Mouse (Mus musculus): ENCODE measurements around the gene Fbxo10.
"Not testable (repeated sequence)": the region's sequence is repeated elsewhere in the genome, so short reads cannot be mapped to it uniquely, and the experiment has no call there.

The Fbxo10 gene

DNA sequence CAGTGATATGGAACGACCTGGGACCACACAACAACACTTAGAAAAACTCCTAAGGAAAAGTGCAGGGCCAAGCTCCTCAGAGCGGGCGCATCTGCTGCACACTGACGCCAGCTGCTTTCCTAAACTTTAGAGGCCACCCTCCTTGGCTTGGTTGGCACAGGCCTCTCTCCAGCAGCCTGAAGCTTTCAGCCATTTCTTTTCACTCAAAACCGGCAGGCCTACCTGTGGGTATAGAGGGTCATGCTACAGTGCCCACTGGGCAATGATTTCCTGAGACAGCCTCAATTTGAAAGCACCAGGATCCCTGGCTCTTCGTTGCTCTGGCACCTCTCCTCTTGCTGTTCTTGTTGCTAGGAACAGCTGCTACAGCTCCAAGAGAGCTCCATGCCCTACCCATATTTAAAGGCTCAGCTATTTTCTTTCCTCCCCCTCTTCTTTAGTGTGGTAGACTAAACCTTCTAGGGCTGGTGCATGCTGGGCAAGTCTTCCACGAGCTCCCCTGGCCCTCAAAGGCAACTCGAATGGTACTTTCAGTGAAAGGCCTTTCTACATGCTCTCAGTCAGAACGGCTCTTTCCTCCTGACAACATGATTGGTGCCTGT, 37.0 kb downstream of the Fbxo10 start:
- no peak for DNase-seq

DNA sequence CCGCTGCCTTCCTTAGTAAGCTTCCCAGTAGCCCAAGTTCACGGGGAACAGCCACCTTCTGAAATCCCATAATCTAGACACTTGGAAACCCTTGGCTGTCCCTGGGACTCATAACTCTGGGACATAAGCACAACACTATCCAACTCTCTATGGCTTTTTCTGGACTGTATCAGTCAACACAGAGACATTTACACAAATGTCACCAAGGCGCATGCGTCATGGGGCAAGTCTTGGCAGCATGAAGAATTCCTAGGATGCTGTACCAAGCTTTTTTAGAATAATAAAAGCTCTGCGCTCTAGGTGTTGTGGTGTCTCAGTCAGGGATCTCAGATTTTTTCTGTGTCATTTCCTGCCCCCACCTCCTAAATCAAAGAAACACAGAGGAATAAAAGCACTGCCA, 37.7 kb downstream of the Fbxo10 start:
- no peak for DNase-seq

DNA sequence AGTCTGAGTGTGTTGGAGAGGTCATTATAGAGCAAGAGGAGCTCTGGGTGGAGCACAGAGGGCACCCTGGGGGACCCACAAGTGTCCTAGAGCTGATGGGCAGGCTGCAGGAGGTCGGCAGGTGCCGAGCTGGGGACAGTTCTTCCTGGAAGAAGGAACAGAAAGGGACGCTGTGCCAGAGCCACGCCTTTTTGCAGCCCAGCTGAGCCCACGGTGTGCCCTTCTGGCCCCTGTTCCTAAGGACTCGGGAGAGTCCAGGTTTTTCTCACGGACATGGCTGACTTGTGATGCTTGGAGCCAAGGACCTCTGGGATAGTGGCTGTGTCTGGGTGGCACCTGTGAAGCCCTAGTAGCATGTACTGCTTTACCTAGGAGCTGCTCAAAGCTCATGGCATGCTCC, 43.6 kb downstream of the Fbxo10 start:
- no peak for DNase-seq

DNA sequence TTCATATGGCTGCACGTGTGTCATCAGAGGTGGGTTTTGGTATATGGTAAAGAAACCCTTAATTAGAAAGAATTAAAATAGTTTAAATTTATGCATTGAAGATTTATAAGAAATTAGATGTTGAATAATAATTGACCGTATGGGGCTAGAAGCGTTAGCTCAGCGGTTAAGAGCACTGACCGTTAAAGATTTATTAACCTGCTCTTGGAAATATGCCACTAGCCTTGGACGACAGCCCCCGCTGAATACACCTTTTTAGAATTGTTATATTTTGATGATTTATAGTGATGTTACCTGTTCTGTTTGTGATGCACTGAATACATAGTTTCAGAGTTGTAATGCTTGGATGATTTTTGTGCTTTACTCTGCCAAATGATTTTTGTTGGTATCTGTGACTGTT, 44.9 kb downstream of the Fbxo10 start:
- not testable (repeated sequence) for DNase-seq

DNA sequence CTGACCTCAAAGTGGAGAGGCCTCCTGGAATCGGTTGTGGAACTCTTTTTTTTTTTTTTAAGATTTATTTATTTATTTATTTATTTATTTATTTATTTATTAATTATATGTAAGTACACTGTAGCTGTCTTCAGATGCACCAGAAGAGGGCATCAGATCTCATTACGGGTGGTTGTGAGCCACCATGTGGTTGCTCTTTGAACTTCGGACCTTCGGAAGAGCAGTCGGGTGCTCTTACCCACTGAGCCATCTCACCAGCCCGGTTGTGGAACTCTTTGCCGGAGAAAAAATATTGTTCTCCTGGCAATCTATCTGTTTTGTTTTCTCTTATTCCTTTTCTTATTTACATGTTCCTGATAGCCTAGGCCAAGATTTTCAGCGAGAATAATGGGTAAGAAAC, 45.5 kb downstream of the Fbxo10 start:
- DNase-seq, result not testable (repeated sequence)

DNA sequence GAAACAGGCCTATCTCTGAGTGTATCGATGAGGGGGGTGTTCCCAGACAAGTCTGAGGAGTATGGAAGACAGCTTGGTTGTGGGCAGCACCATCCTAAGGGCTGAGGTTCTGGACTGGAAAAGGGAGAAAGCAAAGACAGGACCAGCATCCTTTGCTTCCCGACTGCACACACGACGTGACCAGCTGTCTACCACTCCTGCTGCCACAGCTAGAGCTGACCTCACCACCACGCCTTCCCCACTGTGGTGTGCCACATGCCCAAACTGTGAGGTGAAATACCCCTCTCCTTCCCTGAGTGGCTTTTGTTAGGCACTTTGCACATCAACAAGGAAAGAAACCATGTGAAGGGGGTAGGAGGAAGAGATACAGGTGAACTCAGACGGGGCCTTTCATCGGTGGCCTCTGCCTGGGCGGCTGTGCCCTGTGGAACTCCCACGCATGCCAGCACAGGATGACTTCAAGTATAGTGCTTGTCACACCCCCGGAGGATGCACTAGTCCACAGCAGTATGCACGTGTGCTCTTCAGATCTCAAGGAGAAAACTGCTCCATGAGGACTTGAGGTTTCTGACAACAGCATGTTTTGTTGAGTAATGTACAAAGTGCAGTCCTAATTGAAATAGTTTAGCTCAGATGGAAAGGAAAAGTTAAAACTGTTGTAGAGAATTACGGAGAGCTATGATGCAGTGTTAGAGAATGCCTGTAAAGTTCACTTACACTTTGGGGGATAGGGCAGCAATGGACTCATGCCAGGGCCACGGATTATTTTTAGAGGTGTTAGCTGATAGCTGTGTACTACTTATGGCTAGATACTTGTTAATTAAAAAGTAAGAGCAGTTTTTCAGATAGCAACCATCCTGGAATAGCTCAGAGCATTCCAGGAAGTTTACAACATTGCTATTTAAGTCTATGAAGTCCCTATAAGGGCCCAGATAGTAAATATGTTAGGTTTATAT, 46.7 kb downstream of the Fbxo10 start:
- DNase-seq, result no peak

DNA sequence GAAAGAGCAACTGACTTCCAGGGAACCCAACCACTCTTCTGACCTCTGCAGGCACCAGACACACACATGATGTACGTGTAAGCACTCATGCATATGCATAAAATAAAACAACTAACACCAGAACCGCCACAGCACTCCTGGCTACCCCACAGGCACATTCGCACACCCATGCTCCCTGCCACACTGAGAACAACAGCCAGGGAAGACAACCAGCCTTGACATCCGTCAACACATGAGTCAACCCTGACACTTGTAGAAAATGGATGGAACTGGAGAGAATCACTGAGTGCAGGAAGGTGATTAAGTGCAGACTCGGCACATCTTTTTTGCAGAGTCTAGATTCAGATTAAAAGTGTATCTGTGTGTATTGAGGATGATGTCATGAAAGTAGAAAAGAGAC, 47.8 kb downstream of the Fbxo10 start:
- no peak for DNase-seq

DNA sequence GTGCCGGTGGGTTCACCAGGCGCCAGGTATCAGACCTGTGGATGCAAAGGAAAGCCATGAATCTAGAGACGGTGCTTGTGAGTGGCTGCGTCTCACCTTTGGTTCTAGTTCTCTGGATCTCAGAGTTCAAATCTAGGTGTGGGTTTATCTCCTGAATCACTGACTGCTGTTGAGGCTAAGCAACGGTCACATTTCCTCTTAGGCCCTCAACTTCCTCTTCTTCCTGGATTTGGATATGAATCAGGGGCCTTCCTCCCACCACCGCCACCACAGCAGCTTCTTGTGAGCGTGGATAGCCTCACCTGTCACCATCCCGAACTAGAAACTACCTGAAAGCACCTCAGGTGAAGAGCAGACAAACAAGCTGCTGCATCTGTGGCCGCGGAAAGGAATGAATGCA, 48.4 kb downstream of the Fbxo10 start:
- DNase-seq, result no peak

DNA sequence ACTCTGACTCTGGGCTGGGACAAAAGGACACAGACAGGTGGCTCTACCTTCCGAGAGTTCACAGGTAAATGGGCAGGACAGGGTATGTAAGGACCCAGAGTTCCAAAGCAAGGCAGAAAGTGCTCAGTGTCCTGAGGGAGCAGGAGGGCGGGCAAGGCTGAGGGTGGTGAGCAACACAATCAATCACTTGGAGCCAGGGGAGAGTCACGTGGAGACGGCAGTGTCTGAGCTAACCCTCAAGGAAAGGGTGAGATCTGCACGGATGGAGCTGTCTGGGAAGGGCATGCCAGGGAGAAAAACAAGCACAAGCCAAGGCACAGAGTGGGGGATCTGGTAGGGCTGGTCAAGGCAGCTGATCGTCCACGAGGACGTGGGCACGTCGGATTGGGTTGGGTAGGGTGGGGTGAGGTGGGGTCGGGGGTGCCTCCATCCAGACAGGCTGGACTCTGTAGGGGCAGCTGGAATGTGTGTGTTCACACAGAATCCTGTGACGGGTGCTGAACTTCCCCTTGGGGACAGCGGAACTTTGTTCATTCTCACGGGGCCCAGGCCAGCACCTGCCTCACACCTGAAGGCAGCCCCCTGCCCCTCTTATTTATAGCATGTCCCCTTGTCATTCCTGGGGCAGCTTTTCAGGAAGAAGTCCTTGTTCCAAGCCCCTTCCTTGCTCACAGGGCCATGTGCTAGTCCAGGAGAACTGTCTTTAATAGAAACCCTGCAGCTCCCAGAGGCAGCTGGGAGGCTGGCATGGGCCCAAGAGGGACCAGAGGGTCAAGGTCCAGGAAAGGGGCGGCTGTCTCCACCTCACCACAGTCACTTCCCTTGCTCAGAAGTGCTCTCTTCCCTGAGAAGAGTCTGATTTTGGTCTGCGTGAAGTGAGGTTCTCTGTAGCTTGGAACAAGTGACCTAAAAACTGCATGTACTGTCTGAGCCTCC, 49.4 kb downstream of the Fbxo10 start:
- DNase-seq, result no peak

DNA sequence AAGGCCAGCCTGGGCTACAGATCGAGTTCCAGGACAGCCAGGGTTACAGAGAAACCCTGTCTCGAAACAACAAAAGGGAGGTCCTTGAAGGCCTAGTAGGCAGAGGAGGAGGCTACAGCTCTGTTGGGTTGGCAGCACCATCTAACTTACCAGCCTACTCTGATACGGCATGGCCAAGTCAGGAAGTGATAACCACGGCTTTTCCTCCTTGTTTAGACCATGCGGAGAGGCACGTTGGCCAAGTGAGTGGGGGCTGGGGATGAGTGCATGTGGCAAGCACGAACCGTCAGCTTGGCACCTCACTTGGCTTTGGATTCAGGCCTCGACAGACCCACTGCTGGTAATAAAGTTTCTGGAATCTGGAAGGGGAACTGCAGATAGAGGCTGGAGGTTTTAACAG, 51.8 kb downstream of the Fbxo10 start:
- DNase-seq, result no peak

DNA sequence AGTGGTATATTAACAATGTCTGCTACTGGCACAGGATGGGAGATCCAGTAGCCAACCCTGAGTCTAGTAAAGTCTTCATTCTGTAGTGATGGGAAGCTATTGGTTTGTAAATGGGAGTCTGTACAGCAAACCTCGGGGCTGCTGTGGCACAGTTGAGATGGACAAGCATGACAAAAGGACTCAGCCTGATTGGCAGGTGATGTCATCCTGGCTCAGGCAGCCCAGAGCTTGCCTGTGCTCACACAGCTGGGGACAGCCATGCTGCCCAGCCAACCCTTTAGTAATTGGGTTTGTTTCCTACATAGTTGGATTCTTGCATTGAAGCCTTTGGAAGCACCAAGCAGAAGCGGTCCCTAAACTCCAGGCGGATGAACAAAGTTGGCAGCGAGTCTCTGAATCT, 57.9 kb downstream of the Fbxo10 start:
- no peak for DNase-seq

DNA sequence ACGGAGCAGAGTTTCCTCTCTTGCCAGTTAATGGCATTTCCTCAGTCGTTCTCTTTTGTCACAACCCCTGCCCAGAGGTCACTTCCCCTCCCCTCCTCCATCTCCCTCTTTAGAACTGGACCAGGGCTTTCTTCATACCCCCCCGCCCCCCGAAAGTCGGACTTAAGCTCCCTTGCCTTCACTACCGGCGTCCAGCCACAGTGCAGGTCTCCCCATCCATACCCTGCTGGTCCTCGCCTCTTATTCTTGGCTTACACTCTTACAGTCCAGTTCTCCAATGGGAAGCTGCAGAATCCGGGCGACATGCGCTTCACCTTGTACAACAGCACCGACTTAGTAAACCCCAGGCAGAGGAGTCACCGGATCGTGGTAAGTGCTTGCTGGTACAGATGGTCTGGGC, 65.4 kb downstream of the Fbxo10 start:
- peak in 1 of 2 experiments; percentile 15 for DNase-seq

DNA sequence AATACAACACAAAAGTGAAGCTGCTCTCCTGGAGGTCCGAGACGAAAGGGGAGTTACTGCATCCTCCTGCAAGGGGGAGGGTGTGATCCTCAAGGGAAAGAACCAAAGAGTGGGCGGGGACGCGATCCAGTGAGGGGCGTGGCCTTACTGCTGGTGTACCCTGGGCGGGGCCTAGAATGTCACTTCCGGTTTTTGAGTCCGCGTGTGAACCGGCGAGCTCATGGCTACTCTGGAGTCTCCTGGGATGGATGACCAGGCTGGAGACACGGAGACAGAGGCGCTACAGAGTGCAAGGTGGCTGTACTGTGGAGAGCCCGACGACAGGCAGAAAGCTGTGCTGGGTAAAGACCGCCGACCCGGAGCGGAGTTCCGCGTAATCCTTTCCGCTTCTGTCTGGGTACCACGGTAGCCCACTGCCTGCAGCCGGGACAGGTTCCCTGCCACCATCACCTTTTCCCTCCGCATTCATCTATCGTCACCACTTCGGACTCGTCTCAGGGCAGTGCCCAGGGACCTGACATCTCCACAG, 65.9 kb downstream of the Fbxo10 start, which contains the start of gene Polr1e:
Gene Polr1e, plus strand, starts transcription at position 132 of the 529 bp plus-strand sequence.
- DNase-seq, result peak; percentile 86 to 91

DNA sequence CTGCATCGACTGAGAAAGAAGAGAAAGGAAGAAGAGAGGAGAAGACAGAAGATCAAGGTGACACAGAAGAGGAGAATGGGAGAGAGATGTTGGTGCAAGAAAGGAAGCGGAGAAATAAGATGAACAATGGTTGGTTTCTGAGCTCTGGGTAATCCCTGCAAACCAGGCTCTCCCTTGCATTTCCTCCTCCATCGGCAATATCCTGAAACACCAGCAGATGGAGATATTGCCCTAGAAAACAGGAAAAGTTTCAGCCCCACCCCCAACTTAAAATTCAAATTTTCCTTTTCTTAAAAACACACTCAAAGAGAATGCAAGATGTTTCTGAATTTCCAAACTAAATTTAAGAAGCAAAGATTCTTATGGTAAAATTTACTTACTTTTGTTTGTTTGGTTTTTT, 68.8 kb downstream of the Fbxo10 start:
- peak; percentile 53 to 67 for DNase-seq

DNA sequence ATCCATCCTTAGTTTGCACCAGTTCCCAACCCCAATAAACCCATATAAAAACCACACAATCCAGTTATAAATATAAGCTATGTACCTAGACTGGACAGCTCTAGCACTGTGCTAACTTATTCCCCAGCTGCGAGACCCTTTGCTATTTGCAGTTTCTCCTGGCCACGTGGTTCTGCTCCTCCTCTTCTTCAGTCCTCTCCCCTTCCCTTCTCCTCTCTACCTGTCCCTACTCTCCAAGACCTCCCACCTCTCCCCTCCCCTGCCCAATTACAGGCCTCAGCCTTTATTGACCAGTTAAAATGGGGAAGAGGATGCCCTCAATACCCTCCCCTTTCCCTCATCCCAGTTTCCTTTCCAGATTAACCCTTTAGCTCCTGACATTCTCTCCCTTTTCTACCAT, 70.9 kb downstream of the Fbxo10 start:
- DNase-seq, result no peak

DNA sequence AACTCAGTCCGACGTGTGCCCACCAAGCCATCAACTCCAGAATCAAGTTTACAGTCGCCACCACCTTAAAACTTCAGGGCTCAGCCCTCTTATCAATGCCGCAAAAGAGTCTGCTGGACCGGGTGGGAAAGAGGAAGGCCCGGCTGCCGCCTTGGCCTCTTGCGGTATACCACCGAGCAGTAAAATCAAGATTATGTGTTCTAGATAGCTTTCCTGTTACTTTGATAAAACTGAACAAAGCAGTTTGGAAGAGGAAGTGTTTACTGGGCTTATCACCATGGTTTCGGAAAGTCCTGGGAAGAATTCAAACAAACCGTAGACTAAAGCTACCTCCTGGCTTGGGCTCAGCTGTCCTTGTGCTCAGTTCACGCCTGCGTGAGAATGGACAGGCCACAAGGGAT, 71.4 kb downstream of the Fbxo10 start:
- no peak for DNase-seq

DNA sequence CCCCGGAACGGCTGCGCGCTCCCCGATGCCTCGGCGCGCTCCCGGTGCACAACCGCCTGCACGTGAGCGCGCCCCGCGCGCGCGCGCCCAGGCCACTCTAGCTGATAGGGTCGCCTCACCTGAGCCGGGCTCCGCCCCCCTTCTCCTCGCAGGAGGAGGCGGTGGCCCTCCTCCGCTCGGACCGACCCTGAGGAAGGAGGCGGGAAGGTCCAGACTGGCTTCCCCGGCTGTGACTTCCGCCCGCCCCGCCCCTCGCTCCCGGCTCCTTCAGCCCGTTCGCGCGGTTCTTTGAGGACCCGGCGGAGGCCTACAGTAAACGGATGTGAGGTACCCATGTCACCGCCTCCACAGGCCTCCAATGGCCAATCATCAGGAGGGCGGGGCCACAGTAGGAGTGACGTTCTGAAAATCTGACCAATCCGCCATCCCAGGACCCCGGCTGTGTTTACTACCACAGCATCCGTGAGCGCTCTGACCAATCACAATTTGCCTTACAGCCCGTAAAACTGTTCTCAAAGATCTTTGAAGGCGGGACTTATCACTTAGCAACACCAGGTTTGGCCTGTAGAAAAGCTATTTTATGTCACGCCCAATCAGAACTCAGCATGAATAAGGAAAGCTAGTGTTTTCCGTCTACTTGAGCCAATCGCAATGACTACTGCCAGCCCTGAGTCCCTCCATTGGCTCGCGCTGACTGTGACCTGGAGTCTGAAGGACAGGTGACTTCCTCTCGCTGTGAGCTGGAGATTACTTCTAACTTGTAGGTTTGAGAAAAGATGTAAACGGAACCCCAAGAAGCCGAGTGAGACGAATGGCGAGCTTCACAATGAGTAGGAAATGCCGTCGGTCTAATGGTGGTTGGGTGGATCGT, 72.1 kb downstream of the Fbxo10 start, which contains the start of gene Zbtb5:
Gene Zbtb5, minus strand, starts transcription at position 308 of the 871 bp plus-strand sequence.
- peak; percentile 99 to 100 for DNase-seq

DNA sequence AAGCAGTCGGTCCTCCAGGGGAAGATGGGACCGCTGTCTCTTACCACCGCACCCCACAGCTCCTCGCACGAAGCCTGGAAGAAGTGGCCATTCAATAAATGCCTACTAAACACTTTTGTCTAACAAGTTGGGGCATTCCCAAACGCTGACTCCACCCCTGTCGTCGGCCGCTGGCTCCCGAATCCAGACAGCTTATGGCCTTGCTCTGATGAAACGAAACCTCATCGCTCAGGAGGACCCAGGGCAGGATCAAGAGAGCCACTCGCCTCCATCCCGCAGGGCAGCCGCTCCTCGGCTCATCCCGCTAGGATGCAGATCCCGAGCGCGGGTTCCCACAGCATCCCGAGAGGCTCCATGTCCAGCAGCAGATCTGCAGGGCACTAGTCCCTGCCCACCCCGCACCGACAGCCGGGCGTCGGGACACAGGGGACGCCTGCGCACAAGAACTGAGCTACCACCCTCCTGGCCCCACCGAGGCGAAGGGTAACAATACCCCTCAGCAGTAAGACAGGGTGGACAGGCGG, 72.8 kb downstream of the Fbxo10 start:
- DNase-seq, result no peak

DNA sequence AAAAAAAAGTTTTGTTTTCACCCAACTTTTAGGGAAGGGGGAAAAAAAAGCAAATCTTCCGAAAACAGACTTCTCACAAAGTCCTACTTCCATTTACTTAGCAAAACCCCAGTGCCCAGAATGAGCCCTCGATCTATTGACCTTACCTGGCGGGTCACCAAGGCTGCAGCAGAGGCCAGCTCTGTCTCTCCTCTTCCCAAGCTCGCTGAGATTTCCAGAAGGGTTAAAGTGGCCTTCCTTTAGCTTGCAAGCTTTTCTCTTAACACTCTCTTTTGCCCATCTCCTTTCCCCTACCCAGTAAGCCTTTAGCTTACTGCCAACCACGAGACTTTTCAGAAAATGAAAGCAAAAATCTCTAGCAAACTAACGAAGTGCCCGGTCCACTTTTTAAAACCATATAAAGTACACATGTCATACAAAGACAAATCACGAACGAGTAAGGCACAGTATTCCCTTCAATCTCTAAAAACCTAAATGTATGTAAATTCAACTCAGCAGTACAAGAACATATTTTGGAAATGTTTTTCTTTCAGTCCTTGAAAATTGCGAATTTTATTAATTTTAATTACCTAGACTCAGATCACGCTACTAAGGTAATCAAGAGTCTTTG, 73.5 kb downstream of the Fbxo10 start:
- DNase-seq, result peak; percentile 26 to 37

DNA sequence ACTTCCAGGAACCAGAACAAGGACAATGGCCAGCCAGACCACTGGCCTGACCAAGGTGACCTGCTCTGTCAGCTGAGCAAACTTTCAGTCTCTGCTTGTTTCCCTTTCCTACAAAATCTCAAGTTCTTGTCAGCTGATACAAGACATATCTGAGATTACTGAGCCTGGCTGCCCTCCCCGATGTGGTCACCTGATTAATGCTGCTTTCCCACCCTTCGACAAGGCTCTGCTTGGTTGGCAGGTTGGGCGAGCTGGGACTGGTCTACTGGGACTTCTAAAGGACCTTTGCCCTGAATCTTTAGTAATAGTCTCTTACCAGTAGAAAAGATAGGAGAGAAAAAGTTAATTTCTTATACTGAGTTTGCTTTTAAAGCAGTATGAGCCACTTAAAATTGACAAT, 79.0 kb downstream of the Fbxo10 start:
- no peak for DNase-seq

DNA sequence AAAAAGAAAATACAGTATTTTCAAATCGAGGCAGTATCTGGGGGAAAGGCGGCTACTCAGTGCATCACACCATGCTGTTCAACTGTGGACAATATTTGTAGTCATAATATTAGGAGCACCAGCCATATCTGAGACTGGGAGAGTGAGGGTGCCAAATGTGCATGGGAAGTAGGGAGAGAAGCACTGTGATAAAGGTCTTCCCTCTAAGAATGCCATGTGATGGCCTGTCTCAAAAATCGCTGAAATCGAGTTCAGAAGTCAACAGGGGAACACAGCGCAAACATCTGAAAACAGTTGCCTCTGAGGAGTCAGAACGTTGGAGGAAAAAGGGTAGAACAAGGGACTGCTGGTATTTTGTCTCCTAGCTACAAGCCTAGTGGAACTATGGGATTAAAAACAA, 84.4 kb downstream of the Fbxo10 start:
- DNase-seq, result no peak

Measured in cerebellum, adult 18-20 months (tissue).